Mouse (Mus musculus): Measurements from ENCODE around the gene Slc25a39. TPM values are rescaled to one million over a fixed set of nuclear protein-coding genes. Genes with fewer than 3 reads are reported as not detected.

Slc25a39 gene
- total and polyA plus RNA-seq, 3 experiments: 183 to 325 TPM; not detected in 1

DNA sequence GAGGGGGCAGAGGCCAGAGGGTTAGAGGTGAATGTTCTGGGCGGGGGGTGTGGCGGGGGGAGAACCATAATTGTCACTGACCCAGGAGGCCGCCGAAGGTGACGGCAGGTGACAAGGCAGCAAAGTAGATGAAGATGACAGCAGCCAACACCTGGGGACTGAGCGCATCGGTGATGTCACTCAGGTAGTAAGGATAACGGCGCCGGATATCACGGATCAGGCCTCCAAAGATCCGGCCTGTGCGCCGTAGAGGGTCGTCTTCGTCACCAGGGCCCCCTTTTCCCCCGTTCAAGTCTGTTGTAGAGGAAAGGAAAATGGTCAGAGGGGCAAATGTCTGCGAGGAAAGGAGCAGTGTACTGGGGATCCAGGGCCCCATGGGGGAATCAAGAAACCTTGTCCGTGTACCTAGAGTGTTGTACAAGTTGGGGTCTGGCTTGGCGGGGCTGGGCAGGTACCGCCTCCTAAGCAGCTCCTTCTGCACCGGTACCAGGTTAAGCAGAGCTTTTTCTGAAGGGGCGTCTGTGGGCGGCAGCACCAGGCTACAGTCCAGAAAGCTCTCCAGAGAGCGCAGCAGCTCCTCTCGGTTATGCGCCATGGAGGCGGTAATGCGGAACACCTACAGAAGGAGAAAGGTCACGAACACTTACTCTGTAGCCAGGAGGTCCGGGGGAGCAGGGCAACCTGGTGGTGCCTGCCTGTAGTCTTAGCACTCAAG, 51.0 kb downstream of the Slc25a39 start (continued):
- no peak for TF ChIP-seq ELF1 (IDR thresholded peaks at IDR 0.05; ENCODE audit: low read depth, low read length)
- no peak for TF ChIP-seq TAL1 (IDR thresholded peaks at IDR 0.05; ENCODE audit: low read length)
- no peak for TF ChIP-seq RCOR1 (IDR thresholded peaks at IDR 0.05; ENCODE audit: low read depth, low read length)

DNA sequence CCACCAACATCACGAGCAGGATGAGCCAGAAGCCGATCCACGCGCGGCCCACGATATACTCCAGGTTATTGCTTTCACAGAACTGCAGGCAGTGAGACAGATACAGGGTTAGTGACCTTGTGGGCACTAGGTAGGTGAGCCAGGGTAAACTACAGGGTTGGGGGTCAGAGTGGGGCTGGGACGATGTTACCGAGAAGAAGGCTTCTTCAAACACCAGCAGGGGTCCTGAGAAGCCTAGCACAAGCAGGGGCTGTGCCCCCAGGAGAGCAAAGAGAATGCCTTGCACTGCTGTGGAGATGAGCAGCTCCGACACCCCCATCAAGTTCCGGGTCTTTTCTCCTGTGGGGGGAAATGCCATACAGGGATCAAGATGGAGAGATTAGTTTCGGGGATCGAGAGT, 51.6 kb downstream of the Slc25a39 start:
- no peak for DNase-seq (ENCODE audit: low read depth, low spot score)
- Histone ChIP-seq H3K4me1 (ENCODE audit: control insufficient read depth in 1 of 2, insufficient read depth in 2 of 2, low read length in 2 of 2) (peaks cover 0 to 3% of the 10 kb centered on the region in 2 experiments; a peak in 1 of 4 replicates), H3K36me3 (ENCODE audit: control insufficient read depth in 1 of 2, insufficient read depth in 2 of 2, low read length in 2 of 2) (no peaks in the 10 kb centered on the region), H3K9ac (ENCODE audit: control insufficient read depth, low read depth, low read length, poor library complexity, severe bottlenecking) (no peak overlapping the region), H3K79me2 (ENCODE audit: control insufficient read depth, insufficient read depth, low read length, poor library complexity) (no peaks in the 10 kb centered on the region), H3K4me3 (ENCODE audit: control insufficient read depth in 1 of 2, insufficient read depth in 1 of 2, low read depth in 2 of 2, low read length in 2 of 2) (no peak overlapping the region), H3K27ac (ENCODE audit: control insufficient read depth, low read depth, low read length) (no peak overlapping the region), H3K9me3 (replicated peaks; ENCODE audit: insufficient read depth, low read length) (no peaks in the 10 kb centered on the region), H3K27me3 (ENCODE audit: control insufficient read depth in 1 of 2, insufficient read depth in 2 of 2, low read length in 2 of 2) (peaks cover 0 to 15% of the 10 kb centered on the region in 2 experiments; a peak in 3 of 4 replicates)
- TF ChIP-seq USF2 (IDR thresholded peaks at IDR 0.05; ENCODE audit: borderline replicate concordance in 1 of 2, insufficient read depth in 1 of 2, low read depth in 1 of 2, low read length in 2 of 2) (no peak), MAX (IDR thresholded peaks at IDR 0.05; ENCODE audit: low read length) (no peak), RAD21 (IDR thresholded peaks at IDR 0.05; ENCODE audit: low read depth, low read length) (no peak), TCF12 (IDR thresholded peaks at IDR 0.05; ENCODE audit: low read depth, low read length) (no peak), USF1 (IDR thresholded peaks at IDR 0.05; ENCODE audit: low read depth, low read length) (no peak), ZNF384 (IDR thresholded peaks at IDR 0.05; ENCODE audit: low read depth, low read length) (no peak), MAFK (IDR thresholded peaks at IDR 0.05; ENCODE audit: borderline replicate concordance, low read depth, low read length) (no peak)

DNA sequence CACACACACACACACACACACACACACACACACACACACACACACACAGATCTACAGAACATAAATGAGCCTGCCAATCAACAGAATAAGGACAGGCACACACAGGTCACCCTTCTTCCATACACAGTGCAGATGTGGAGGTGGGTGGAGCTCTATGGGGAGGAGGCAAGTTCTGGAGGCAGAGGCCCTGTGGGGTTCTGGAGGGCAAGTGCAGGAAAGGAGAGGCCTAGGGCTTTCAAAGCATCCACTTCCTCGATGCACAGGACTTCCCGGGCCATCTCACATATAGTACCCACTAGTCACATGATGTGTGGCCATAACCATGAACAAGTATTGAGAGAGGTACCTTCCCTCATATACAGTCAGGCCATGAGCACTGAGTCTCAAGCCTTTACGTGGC, 52.2 kb downstream of the Slc25a39 start:
- Histone ChIP-seq H3K4me1 (ENCODE audit: control insufficient read depth in 1 of 2, insufficient read depth in 2 of 2, low read length in 2 of 2) (peaks cover 0 to 4% of the 10 kb centered on the region in 2 experiments; a peak in 1 of 4 replicates), H3K36me3 (ENCODE audit: control insufficient read depth in 1 of 2, insufficient read depth in 2 of 2, low read length in 2 of 2) (no peaks in the 10 kb centered on the region), H3K9ac (ENCODE audit: control insufficient read depth, low read depth, low read length, poor library complexity, severe bottlenecking) (no peak overlapping the region), H3K27me3 (ENCODE audit: control insufficient read depth in 1 of 2, insufficient read depth in 2 of 2, low read length in 2 of 2) (peaks cover 0 to 14% of the 10 kb centered on the region in 2 experiments; a peak in 3 of 4 replicates), H3K4me3 (ENCODE audit: control insufficient read depth in 1 of 2, insufficient read depth in 1 of 2, low read depth in 2 of 2, low read length in 2 of 2) (no peak overlapping the region), H3K27ac (ENCODE audit: control insufficient read depth, low read depth, low read length) (no peak overlapping the region), H3K79me2 (ENCODE audit: control insufficient read depth, insufficient read depth, low read length, poor library complexity) (no peaks in the 10 kb centered on the region), H3K9me3 (replicated peaks; ENCODE audit: insufficient read depth, low read length) (no peaks in the 10 kb centered on the region)
- TF ChIP-seq ZMIZ1 (IDR thresholded peaks at IDR 0.05; ENCODE audit: low read depth, low read length) (no peak), MYB (IDR thresholded peaks at IDR 0.05; ENCODE audit: low read depth, low read length) (no peak), HCFC1 (IDR thresholded peaks at IDR 0.05; ENCODE audit: low read depth, low read length) (no peak), MAZ (IDR thresholded peaks at IDR 0.05; ENCODE audit: low read depth, low read length) (no peak), ZKSCAN1 (IDR thresholded peaks at IDR 0.05; ENCODE audit: low read depth, low read length) (no peak), ETS1 (IDR thresholded peaks at IDR 0.05; ENCODE audit: low read depth, low read length) (no peak), E2F4 (IDR thresholded peaks at IDR 0.05; ENCODE audit: borderline replicate concordance, low read depth, low read length) (no peak), POLR2AphosphoS5 (IDR thresholded peaks at IDR 0.05; ENCODE audit: borderline replicate concordance, low read depth, low read length) (no peak)
- DNase-seq (ENCODE audit: low read depth, low spot score): no peak

Measured in MEL (cell line).